Comparison of ENCODE assay signal across 9 mouse cellular contexts in genomic region chr11:84724080-84724479, GRCm38 (mm10).
DNase-seq lines count a peak whose midpoint lies in the region; ATAC-seq and TF ChIP-seq lines count a peak whose summit lies in the region.
"Had no signal": no experiment of that assay in that cellular context is flagged by ENCODE, and none has a peak within 500 bp of the region (broad histone marks: within the 10 kb centered on the region; RNA-seq: fewer than 3 reads in every experiment).

No protein-coding gene starts in this region.

- H3K36me3 ChIP-seq in forebrain, embryonic 11.5 days (ENCODE audit: control insufficient read depth, insufficient read depth, low read length): no peaks in the 10 kb centered on the region
- no peaks in the 10 kb centered on the region for H3K36me3 ChIP-seq in forebrain, embryonic 16.5 days (ENCODE audit: control insufficient read depth, insufficient read depth)
- no peaks in the 10 kb centered on the region for H3K36me3 ChIP-seq in ES-E14 (ENCODE audit: control insufficient read depth, insufficient read depth, low read length, poor library complexity, severe bottlenecking)
- no peaks in the 10 kb centered on the region for H3K36me3 ChIP-seq in hindbrain, embryonic 12.5 days
- no peaks in the 10 kb centered on the region for H3K36me3 ChIP-seq in liver, embryonic 14.5 days (replicated peaks; ENCODE audit: control insufficient read depth, insufficient read depth, low read depth)
- H3K36me3 ChIP-seq: embryonic facial prominence, embryonic 12.5 days had no signal

- peak; percentile 67 for DNase-seq in forebrain, embryonic 11.5 days (ENCODE audit: low spot score)
- DNase-seq in ES-E14 (ENCODE audit: low read depth, low spot score): no peak
- DNase-seq in cerebellum, postnatal 25 days: peak; percentile 69 to 77
- DNase-seq in liver, embryonic 14.5 days (ENCODE audit: low read depth in 3 of 3, low spot score in 3 of 3): no peak
- DNase-seq in retina, embryonic 14.5 days (ENCODE audit: low spot score): peak; percentile 65
- DNase-seq in B cell, adult 2 months: no peak

- no peak for ATAC-seq in forebrain, embryonic 11.5 days (replicated peaks; ENCODE audit: low FRiP score)
- no peak for ATAC-seq in forebrain, embryonic 16.5 days
- ATAC-seq in hindbrain, embryonic 12.5 days (ENCODE audit: low FRiP score): peak; percentile 58
- 0 out of 2 replicates have a peak, but pooled peaks have one; percentile 29 for ATAC-seq in liver, embryonic 14.5 days (ENCODE audit: insufficient read depth)

- 5% methylated on average over 18 of the region's 18 CpGs for WGBS in forebrain, embryonic 11.5 days
- WGBS in forebrain, embryonic 16.5 days: 5% methylated on average over 18 of the region's 18 CpGs
- 3% methylated on average over 18 of the region's 18 CpGs for WGBS in hindbrain, embryonic 12.5 days
- WGBS in liver, embryonic 14.5 days (ENCODE audit: insufficient replicate concordance): 3% methylated on average over 18 of the region's 18 CpGs

- no peak overlapping the region for H3K4me3 ChIP-seq in forebrain, embryonic 11.5 days (ENCODE audit: low read depth, low read length)
- no peak overlapping the region for H3K4me3 ChIP-seq in forebrain, embryonic 16.5 days (replicated peaks; ENCODE audit: low read length)
- H3K4me3 ChIP-seq in ES-E14 (ENCODE audit: insufficient read depth in 1 of 2, low read depth in 1 of 2, low read length in 2 of 2, poor library complexity in 1 of 2, severe bottlenecking in 1 of 2): no peak overlapping the region
- H3K4me3 ChIP-seq in hindbrain, embryonic 12.5 days: no peak overlapping the region
- no peak overlapping the region for H3K4me3 ChIP-seq in liver, embryonic 14.5 days (ENCODE audit: insufficient read depth in 1 of 2, low read depth in 2 of 2, low read length in 2 of 2)
- H3K4me3 ChIP-seq: embryonic facial prominence, embryonic 12.5 days had no signal

- TF ChIP-seq EP300 in liver, embryonic 14.5 days (IDR thresholded peaks at IDR 0.05; ENCODE audit: low read depth): no peak

- H3K9me3 ChIP-seq in forebrain, embryonic 11.5 days (ENCODE audit: control insufficient read depth, low read length): no peaks in the 10 kb centered on the region
- H3K9me3 ChIP-seq in forebrain, embryonic 16.5 days (ENCODE audit: control insufficient read depth, low read length): no peaks in the 10 kb centered on the region
- H3K9me3 ChIP-seq in ES-E14 (ENCODE audit: control insufficient read depth, insufficient read depth, low read depth, low read length): no peaks in the 10 kb centered on the region
- H3K9me3 ChIP-seq in hindbrain, embryonic 12.5 days (replicated peaks): no peaks in the 10 kb centered on the region
- no peaks in the 10 kb centered on the region for H3K9me3 ChIP-seq in liver, embryonic 14.5 days (ENCODE audit: control insufficient read depth, low read length)
- H3K9me3 ChIP-seq: embryonic facial prominence, embryonic 12.5 days had no signal

- in situ Hi-C loops in ES-E14 (cut with MboI; ENCODE audit: low sequenced_read_pairs in 2 of 2, unreplicated experiment in 2 of 2): no loop called here

- no peak overlapping the region for H3K9ac ChIP-seq in forebrain, embryonic 11.5 days (ENCODE audit: low read length)
- H3K9ac ChIP-seq in forebrain, embryonic 16.5 days (replicated peaks; ENCODE audit: low read depth, low read length): no peak overlapping the region
- H3K9ac ChIP-seq in ES-E14 (ENCODE audit: insufficient read depth, low read depth, low read length, poor library complexity, severe bottlenecking): no peak overlapping the region
- no peak overlapping the region for H3K9ac ChIP-seq in hindbrain, embryonic 12.5 days
- no peak overlapping the region for H3K9ac ChIP-seq in liver, embryonic 14.5 days (replicated peaks)
- H3K9ac ChIP-seq: embryonic facial prominence, embryonic 12.5 days had no signal

- H3K27me3 ChIP-seq in forebrain, embryonic 11.5 days (ENCODE audit: control insufficient read depth, insufficient read depth, low read length): peaks cover 7% of the 10 kb centered on the region; the same call in 1 of the 2 replicates
- peaks cover 15% of the 10 kb centered on the region for H3K27me3 ChIP-seq in forebrain, embryonic 16.5 days (replicated peaks; ENCODE audit: control insufficient read depth, insufficient read depth, low read length)
- peaks cover 4% of the 10 kb centered on the region for H3K27me3 ChIP-seq in hindbrain, embryonic 12.5 days
- H3K27me3 ChIP-seq in liver, embryonic 14.5 days (ENCODE audit: control insufficient read depth, insufficient read depth, low read length): peaks cover 3% of the 10 kb centered on the region; the same call in 1 of the 2 replicates

- H3K4me2 ChIP-seq in forebrain, embryonic 11.5 days (ENCODE audit: low read depth, low read length, severe bottlenecking): no peak overlapping the region
- no peak overlapping the region for H3K4me2 ChIP-seq in forebrain, embryonic 16.5 days (ENCODE audit: low read length)
- no peak overlapping the region; the same call in 1 of the 2 replicates for H3K4me2 ChIP-seq in hindbrain, embryonic 12.5 days (replicated peaks)
- peak overlapping the region; percentile 48; the same call in 1 of the 2 replicates for H3K4me2 ChIP-seq in liver, embryonic 14.5 days (ENCODE audit: low read depth)
- H3K4me2 ChIP-seq: embryonic facial prominence, embryonic 12.5 days had no signal

- 0 out of 2 replicates have a peak, but pooled peaks cover 2% of the 10 kb centered on the region for H3K4me1 ChIP-seq in forebrain, embryonic 11.5 days (replicated peaks; ENCODE audit: control insufficient read depth, insufficient read depth, low read length)
- no peaks in the 10 kb centered on the region for H3K4me1 ChIP-seq in forebrain, embryonic 16.5 days (replicated peaks; ENCODE audit: control insufficient read depth, insufficient read depth, low read length)
- peaks cover 0 to 3% of the 10 kb centered on the region in 2 experiments; a peak in 1 of 4 replicates for H3K4me1 ChIP-seq in ES-E14 (ENCODE audit: control insufficient read depth in 2 of 2, insufficient read depth in 2 of 2, low read length in 2 of 2, poor library complexity in 1 of 2)
- peaks cover 39% of the 10 kb centered on the region for H3K4me1 ChIP-seq in hindbrain, embryonic 12.5 days
- H3K4me1 ChIP-seq in liver, embryonic 14.5 days (replicated peaks; ENCODE audit: control insufficient read depth in 2 of 2, insufficient read depth in 2 of 2, low read length in 1 of 2): peaks cover 11 to 25% of the 10 kb centered on the region in 2 experiments
- H3K4me1 ChIP-seq: embryonic facial prominence, embryonic 12.5 days had no signal

- H3K27ac ChIP-seq in forebrain, embryonic 11.5 days (ENCODE audit: low read depth, low read length): no peak overlapping the region
- no peak overlapping the region for H3K27ac ChIP-seq in forebrain, embryonic 16.5 days (ENCODE audit: low read length)
- no peak overlapping the region for H3K27ac ChIP-seq in ES-E14 (ENCODE audit: insufficient read depth, low read depth, low read length, poor library complexity, severe bottlenecking)
- H3K27ac ChIP-seq in hindbrain, embryonic 12.5 days: peak overlapping the region; percentile 70
- no peak overlapping the region for H3K27ac ChIP-seq in liver, embryonic 14.5 days
- H3K27ac ChIP-seq: embryonic facial prominence, embryonic 12.5 days had no signal

- TF ChIP-seq CTCF in liver, embryonic 14.5 days (IDR thresholded peaks at IDR 0.05; ENCODE audit: low read depth): peak; percentile 40

TF ChIP-seq in ES-E14, 5 proteins besides CTCF, POLR2A, EP300 and RAD21:
- TF ChIP-seq MAFK (IDR thresholded peaks at IDR 0.05; ENCODE audit: insufficient read depth, low read depth, low read length): no peak
- no peak for TF ChIP-seq CHD2 (IDR thresholded peaks at IDR 0.05; ENCODE audit: low read depth, low read length)
- TF ChIP-seq HCFC1 (IDR thresholded peaks at IDR 0.05; ENCODE audit: borderline replicate concordance, insufficient read depth, low read length): no peak
- peak; percentile 24; the same call in 1 of the 2 replicates for TF ChIP-seq ZC3H11A (IDR thresholded peaks at IDR 0.05; ENCODE audit: borderline replicate concordance, low read depth, low read length)
- no peak for TF ChIP-seq ZNF384 (IDR thresholded peaks at IDR 0.05; ENCODE audit: low read depth, low read length)

Comparison
In these comparisons a context has a peak if more than half of its experiments do, and no peak if none do; other contexts are left out.
1. ATAC-seq: peak in hindbrain, embryonic 12.5 days (single experiment) and liver, embryonic 14.5 days (single experiment); none in forebrain, embryonic 11.5 days (single experiment) and forebrain, embryonic 16.5 days (single experiment).
2. DNase-seq: peak in forebrain, embryonic 11.5 days (single experiment), cerebellum, postnatal 25 days (2 of 2) and retina, embryonic 14.5 days (single experiment); none in ES-E14 (single experiment), liver, embryonic 14.5 days (0 of 3) and B cell, adult 2 months (0 of 2).